Mouse (Mus musculus): ENCODE results near the gene Zfp750.

- TF ChIP-seq POLR2A (IDR thresholded peaks at IDR 0.05; ENCODE audit: extremely low read depth, insufficient read depth, low read length) (no peak), CTCF (IDR thresholded peaks at IDR 0.05; ENCODE audit: extremely low read depth, insufficient read depth, low read length) (no peak)
These were observed 1.3 kb downstream of the Zfp750 start for GRCm38 (mm10) chr11:121517687-121518465.
